Mouse (Mus musculus) liver, embryonic 15.5 days (tissue): Measurements from ENCODE around the gene Mrc1. TPM values are rescaled to one million over a fixed set of nuclear protein-coding genes. Genes with fewer than 3 reads are reported as not detected.

Experiments
- ATAC-seq: fragments of 200-750 bp; cut with Nextera tagmentation; 2 replicates; pipeline ENCODE4 v1.8.0; 2017; ENCODE audit warnings: moderate number of reproducible peaks, mild to moderate bottlenecking, moderate library complexity; ENCODE audit not compliant: insufficient read depth
- H3K27ac ChIP-seq: fragments of 300-500 bp; sonication (generic); replicated peaks from 2 replicates; pipeline ENCODE4 v1.5.1; 2015; ENCODE audit warnings: mild to moderate bottlenecking, inconsistent platforms
- H3K27me3 ChIP-seq: fragments of 300-500 bp; sonication (generic); 2 replicates; pipeline ENCODE4 v1.6.1; 2015; ENCODE audit warnings: mild to moderate bottlenecking, inconsistent platforms
- H3K36me3 ChIP-seq: fragments of 300-500 bp; sonication (generic); replicated peaks from 2 replicates; pipeline ENCODE4 v1.6.1; 2015; ENCODE audit warnings: moderate library complexity, mild to moderate bottlenecking, inconsistent platforms
- H3K4me1 ChIP-seq: fragments of 300-500 bp; sonication (generic); replicated peaks from 2 replicates; pipeline ENCODE4 v1.6.1; 2015; ENCODE audit warnings: inconsistent platforms
- H3K4me2 ChIP-seq: fragments of 300-500 bp; sonication (generic); 2 replicates; pipeline ENCODE4 v1.6.1; 2015; ENCODE audit warnings: moderate library complexity, mild to moderate bottlenecking, inconsistent platforms
- H3K4me3 ChIP-seq: fragments of 300-500 bp; sonication (generic); replicated peaks from 2 replicates; pipeline ENCODE4 v1.5.1; 2015; ENCODE audit warnings: mild to moderate bottlenecking, inconsistent platforms
- H3K9ac ChIP-seq: fragments of 300-500 bp; sonication (generic); 2 replicates; pipeline ENCODE4 v1.6.1; 2015; ENCODE audit warnings: moderate library complexity, mild to moderate bottlenecking, inconsistent platforms
- H3K9me3 ChIP-seq: fragments of 300-500 bp; sonication (generic); replicated peaks from 2 replicates; pipeline ENCODE4 v1.6.1; 2016; ENCODE audit warnings: inconsistent platforms
- WGBS: fragments of 180-500 bp; shearing (Covaris S2); methylation state at CpG from one replicate; pipeline ENCODE4 v1.1.7; 2015; ENCODE audit warnings: mixed read lengths; ENCODE audit not compliant: insufficient replicate concordance; 5-methylcytosine and 5-hydroxymethylcytosine counted together
- microRNA counts: library from miRNA; unstranded; fragments of <30 nt; microRNA quantifications from one replicate; lab custom pipeline; 2016
- microRNA-seq: library from miRNA; unstranded; fragments of <30 nt; microRNA quantifications from one replicate; pipeline ENCODE4, GENCODE M21; 2016
- polyA plus RNA-seq: library from polyadenylated mRNA; unstranded; fragments of >200 nt; fragmentation: Nextera tagmentation; extraction: Ambion mirVana; gene quantifications from 2 replicates; pipeline ENCODE4 v1.2.1, GENCODE M21; 2015

Mrc1 gene
- polyA plus RNA-seq, 1 experiment from 2014 or later = 8.1 TPM

DNA sequence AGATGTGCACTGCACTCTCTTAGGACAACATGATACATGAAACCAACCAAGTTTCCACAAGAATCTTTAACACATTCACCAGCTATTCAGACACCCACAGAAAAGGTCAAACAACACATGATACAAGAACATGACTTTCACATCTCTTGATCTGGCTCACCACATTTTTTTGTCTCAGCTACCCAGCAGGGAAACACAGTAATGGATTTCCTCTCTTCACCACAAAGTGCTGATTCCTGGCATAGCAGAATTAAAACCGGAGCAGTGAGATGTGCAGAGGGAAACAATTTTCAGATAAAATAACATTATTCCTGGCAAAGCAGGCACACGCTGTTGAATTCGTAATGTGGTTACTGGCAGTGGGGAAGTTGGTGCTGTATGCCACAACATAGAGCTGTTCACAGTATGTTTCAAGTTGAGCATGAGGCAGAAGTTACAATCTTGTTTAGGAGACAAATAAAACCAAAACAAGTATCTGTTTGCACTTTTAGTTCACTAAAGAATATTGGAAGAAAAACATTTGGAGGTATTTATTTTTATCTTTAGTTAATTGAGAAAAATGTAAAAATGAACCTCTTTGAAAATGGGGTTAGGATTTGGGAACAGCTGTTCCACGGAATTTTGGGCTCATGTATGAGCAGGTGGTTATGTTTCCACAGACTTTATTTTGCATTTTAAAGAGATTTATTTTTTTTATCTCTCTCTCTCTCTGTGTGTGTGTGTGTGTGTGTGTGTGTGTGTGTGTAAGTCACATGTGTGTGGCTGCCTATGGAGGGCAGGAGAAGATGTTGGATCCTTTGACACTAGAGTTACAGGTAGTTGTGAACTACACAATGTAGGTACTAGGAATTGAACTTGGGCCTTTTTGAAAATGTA is 83.6 kb downstream of the Mrc1 start:
- Histone ChIP-seq H3K9ac (no peak overlapping the region), H3K4me3 (no peak overlapping the region), H3K27ac (no peak overlapping the region), H3K36me3 (no peaks in the 10 kb centered on the region), H3K4me1 (no peaks in the 10 kb centered on the region), H3K9me3 (no peaks in the 10 kb centered on the region), H3K4me2 (no peak overlapping the region), H3K27me3 (no peaks in the 10 kb centered on the region)
- 40% methylated on average over 4 of the region's 4 CpGs for WGBS
- no peak for ATAC-seq

DNA sequence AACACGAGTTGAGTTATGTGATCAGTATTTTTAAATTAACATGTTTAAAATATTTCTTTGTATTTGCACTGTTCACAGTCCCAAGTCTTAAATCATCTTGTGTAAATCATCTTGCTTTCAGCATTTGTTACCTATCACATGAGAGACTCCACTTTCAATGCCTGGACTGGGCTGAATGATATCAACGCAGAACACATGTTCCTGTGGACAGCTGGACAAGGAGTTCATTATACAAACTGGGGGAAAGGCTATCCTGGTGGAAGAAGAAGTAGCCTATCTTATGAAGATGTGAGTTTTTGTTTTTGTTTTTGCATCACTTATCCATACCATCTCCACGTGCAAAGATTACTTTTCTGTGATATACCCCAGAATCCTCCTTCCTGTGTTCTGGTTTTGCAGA is 85.9 kb downstream of the Mrc1 start:
- no peaks in the 10 kb centered on the region for H3K36me3 ChIP-seq
- no peak for ATAC-seq
- no peak overlapping the region for H3K4me2 ChIP-seq
- H3K27me3 ChIP-seq = no peaks in the 10 kb centered on the region
- H3K9me3 ChIP-seq = no peaks in the 10 kb centered on the region
- H3K4me1 ChIP-seq = no peaks in the 10 kb centered on the region
- WGBS = 53% methylated on average over 3 of the region's 3 CpGs
- H3K27ac ChIP-seq = no peak overlapping the region
- no peak overlapping the region for H3K4me3 ChIP-seq
- H3K9ac ChIP-seq = no peak overlapping the region

DNA sequence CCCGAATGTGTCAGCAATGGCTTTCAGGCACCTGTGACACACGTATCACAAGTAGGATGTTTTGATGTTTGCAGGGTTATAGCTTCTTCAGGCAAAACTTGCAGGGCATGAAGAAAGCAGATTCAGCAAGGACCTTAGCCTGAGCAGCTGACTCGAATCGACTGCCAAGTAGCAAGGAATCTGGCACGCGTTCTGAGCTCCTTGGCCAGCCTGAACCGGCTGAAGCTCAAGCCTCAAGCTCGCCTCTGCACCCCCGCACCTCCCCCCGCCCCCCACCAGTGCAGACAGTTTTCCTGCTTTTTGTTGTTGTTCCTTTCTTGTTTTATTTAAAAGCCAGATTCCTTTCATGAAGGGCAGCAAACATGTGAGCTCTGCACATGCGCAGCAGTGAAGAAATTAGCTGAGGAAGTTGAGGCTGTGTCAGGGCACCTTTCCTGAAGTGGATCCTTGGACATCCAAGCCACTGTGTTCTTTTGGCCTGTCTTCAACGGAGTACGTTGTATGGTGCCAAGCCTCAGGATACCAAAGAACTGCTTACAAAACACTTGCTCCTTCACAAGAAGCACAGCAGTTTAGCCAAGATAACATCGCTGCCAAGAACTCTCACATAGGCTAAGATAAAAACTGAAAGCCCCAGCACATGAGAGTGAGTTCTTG is 112.6 kb downstream of the Mrc1 start:
- H3K9me3 ChIP-seq = no peaks in the 10 kb centered on the region
- no peaks in the 10 kb centered on the region for H3K27me3 ChIP-seq
- no peak overlapping the region for H3K4me3 ChIP-seq
- no peak overlapping the region for H3K27ac ChIP-seq
- no peaks in the 10 kb centered on the region for H3K36me3 ChIP-seq
- H3K9ac ChIP-seq = no peak overlapping the region
- WGBS = 67% methylated on average over 14 of the region's 14 CpGs
- H3K4me1 ChIP-seq = no peaks in the 10 kb centered on the region
- H3K4me2 ChIP-seq = no peak overlapping the region
- ATAC-seq = no peak

DNA sequence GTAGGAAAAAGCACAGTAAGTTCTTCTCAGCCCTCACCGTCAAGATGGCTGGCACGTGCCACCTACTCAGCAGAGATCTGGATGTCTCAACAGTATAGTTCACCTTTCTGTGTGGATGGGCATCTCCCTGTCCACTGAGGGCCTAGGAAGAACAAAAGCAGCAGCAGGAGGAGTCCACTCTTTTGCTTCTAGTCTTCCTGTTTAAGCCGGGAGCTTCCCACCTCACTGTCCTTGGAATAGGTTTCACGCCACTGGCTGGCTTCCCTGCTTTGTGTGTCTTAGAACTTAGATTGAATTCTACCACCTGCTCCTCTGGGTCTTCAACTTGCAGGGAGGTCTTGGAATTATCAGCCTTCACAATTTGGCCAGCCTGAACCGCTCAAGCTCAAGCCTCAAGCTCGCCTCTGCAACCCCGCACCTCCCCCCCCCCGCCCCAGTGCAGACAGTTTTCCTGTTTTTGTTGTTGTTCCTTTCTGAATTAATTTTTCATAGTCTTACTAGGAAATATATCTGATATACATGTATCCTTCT is 113.2 kb downstream of the Mrc1 start:
- WGBS = 71% methylated on average over 8 of the region's 8 CpGs
- no peak overlapping the region for H3K9ac ChIP-seq
- no peaks in the 10 kb centered on the region for H3K4me1 ChIP-seq
- no peaks in the 10 kb centered on the region for H3K27me3 ChIP-seq
- no peak overlapping the region for H3K4me2 ChIP-seq
- no peak for ATAC-seq
- H3K4me3 ChIP-seq = no peak overlapping the region
- no peaks in the 10 kb centered on the region for H3K9me3 ChIP-seq
- H3K36me3 ChIP-seq = no peaks in the 10 kb centered on the region
- no peak overlapping the region for H3K27ac ChIP-seq

MicroRNAs within 50 kb of the gene (microRNA counts, 519-probe panel; counts per million panel counts)
- not detected for microRNA mmu-miR-511 (lab: Ali Mortazavi, UCI)

Small RNA genes lying within 50 kb of the gene (microRNA-seq; reads per million reads assigned to microRNA genes)
- 21.1 reads per million, percentile 36 among the genes with 10 or more reads in this experiment for gene Mir511

Other genes starting within 250 kb of the Mrc1 start
- 44.2 and 46.9 TPM in 2 replicates for gene Hacd1, start 173.3 kb upstream of the Mrc1 start, polyA plus RNA-seq
- gene Stam, start 155.3 kb upstream of the Mrc1 start, polyA plus RNA-seq = 26.2 and 28.4 TPM in 2 replicates
- 0.03 TPM in 2 replicates for gene Tmem236, start 54.9 kb upstream of the Mrc1 start, polyA plus RNA-seq
- gene Slc39a12, start 158.9 kb downstream of the Mrc1 start, polyA plus RNA-seq = 0.05 TPM in 1 of 2 replicates, not detected in the other